Comparison of ENCODE assay signal across 17 mouse cellular contexts in the genomic region with DNA sequence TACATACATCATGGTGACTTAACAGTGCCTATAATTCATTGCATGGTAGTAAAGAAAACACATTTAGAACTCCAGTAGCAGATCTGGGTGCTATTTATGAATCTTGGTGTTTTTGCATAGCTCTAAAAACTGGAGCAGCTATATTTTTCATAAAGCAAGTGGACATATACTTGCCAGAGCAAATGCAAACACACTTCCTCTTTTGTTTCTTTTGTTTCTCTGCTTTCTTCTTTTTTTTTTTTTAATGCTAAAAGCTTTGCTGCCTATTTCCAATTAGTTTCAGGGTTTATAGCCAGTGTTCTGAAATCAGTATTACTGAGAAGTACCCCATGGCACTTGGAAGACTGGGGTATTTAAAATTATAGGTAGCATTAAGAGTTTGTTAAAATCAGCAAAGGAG. TPM values are rescaled to one million over a fixed set of nuclear protein-coding genes. Genes with fewer than 3 reads are reported as not detected.
DNase-seq lines count a peak whose midpoint lies in the region; ATAC-seq and TF ChIP-seq lines count a peak whose summit lies in the region.
"Had no signal": no experiment of that assay in that cellular context is flagged by ENCODE, and none has a peak within 500 bp of the region (broad histone marks: within the 10 kb centered on the region; RNA-seq: fewer than 3 reads in every experiment).

No protein-coding gene starts in this region.

- H3K4me2 ChIP-seq in forebrain, embryonic 13.5 days: peak overlapping the region; percentile 55
- H3K4me2 ChIP-seq in hindbrain, embryonic 16.5 days (ENCODE audit: low read length): peak overlapping the region; percentile 50
- H3K4me2 ChIP-seq in midbrain, postnatal 0 days (ENCODE audit: low read depth, low read length, poor library complexity, severe bottlenecking): peak overlapping the region; percentile 35

- TF ChIP-seq POLR2A in cortical plate, adult 2 months (IDR thresholded peaks at IDR 0.05; ENCODE audit: extremely low read depth, insufficient read depth, low read length): no peak

- H3K27me3 ChIP-seq in forebrain, embryonic 13.5 days: no peaks in the 10 kb centered on the region
- no peaks in the 10 kb centered on the region for H3K27me3 ChIP-seq in hindbrain, embryonic 16.5 days (replicated peaks; ENCODE audit: control insufficient read depth, insufficient read depth, low read length)
- H3K27me3 ChIP-seq in midbrain, postnatal 0 days (ENCODE audit: insufficient read depth, low read length): no peaks in the 10 kb centered on the region
- H3K27me3 ChIP-seq: embryonic facial prominence, embryonic 12.5 days had no signal

- no peaks in the 10 kb centered on the region for H3K4me1 ChIP-seq in cortical plate, adult 2 months (ENCODE audit: control insufficient read depth, insufficient read depth, low read length)
- H3K4me1 ChIP-seq in forebrain, embryonic 13.5 days: no peaks in the 10 kb centered on the region
- no peaks in the 10 kb centered on the region for H3K4me1 ChIP-seq in hindbrain, embryonic 16.5 days (ENCODE audit: control insufficient read depth, insufficient read depth, low read depth, low read length)
- H3K4me1 ChIP-seq in midbrain, postnatal 0 days (ENCODE audit: insufficient read depth, low read length): no peaks in the 10 kb centered on the region
- H3K4me1 ChIP-seq: embryonic facial prominence, embryonic 12.5 days had no signal

- no peak for DNase-seq in midbrain, postnatal 0 days (ENCODE audit: low spot score)
- no peak for DNase-seq in left cerebral cortex, postnatal 25 days (ENCODE audit: low spot score in 2 of 2)
- DNase-seq in lung, postnatal 10 days: no peak
- DNase-seq in urinary bladder, postnatal 14 days (ENCODE audit: low spot score): no peak
- DNase-seq in kidney, postnatal 4 days: no peak
- DNase-seq: adrenal gland, postnatal 25 days; cerebellum, postnatal 25 days; gastrocnemius, adult 2 months; heart, adult 11 months; kidney, adult 9 months; liver; lung, adult 2 months had no signal

- no peak for ATAC-seq in forebrain, embryonic 13.5 days
- ATAC-seq in hindbrain, embryonic 16.5 days: no peak
- ATAC-seq in midbrain, postnatal 0 days (ENCODE audit: low FRiP score): no peak

- H3K9ac ChIP-seq in forebrain, embryonic 13.5 days: peak overlapping the region; percentile 30; the same call in 1 of the 2 replicates
- H3K9ac ChIP-seq in hindbrain, embryonic 16.5 days (ENCODE audit: low read depth, low read length): no peak overlapping the region
- H3K9ac ChIP-seq in midbrain, postnatal 0 days (replicated peaks; ENCODE audit: low read length, poor library complexity, severe bottlenecking): no peak overlapping the region
- H3K9ac ChIP-seq: embryonic facial prominence, embryonic 12.5 days had no signal

- H3K4me3 ChIP-seq in cortical plate, adult 2 months (ENCODE audit: insufficient read depth, low read length): peak overlapping the region; percentile 20; the same call in 1 of the 2 replicates
- peak overlapping the region; percentile 28 for H3K4me3 ChIP-seq in forebrain, embryonic 13.5 days
- H3K4me3 ChIP-seq in hindbrain, embryonic 16.5 days (ENCODE audit: low read length): peak overlapping the region; percentile 20
- H3K4me3 ChIP-seq in midbrain, postnatal 0 days (ENCODE audit: low read depth, low read length): peak overlapping the region; percentile 28
- H3K4me3 ChIP-seq: embryonic facial prominence, embryonic 12.5 days; gastrocnemius, adult 2 months had no signal

- no peak overlapping the region for H3K27ac ChIP-seq in cortical plate, adult 2 months (ENCODE audit: insufficient read depth, low read length)
- no peak overlapping the region for H3K27ac ChIP-seq in forebrain, embryonic 13.5 days
- H3K27ac ChIP-seq in hindbrain, embryonic 16.5 days (ENCODE audit: low read depth, low read length): no peak overlapping the region
- no peak overlapping the region for H3K27ac ChIP-seq in midbrain, postnatal 0 days (ENCODE audit: low read depth, low read length)
- H3K27ac ChIP-seq: embryonic facial prominence, embryonic 12.5 days; gastrocnemius, adult 2 months; macrophage had no signal

- H3K9me3 ChIP-seq in forebrain, embryonic 13.5 days (replicated peaks): no peaks in the 10 kb centered on the region
- H3K9me3 ChIP-seq in hindbrain, embryonic 16.5 days (ENCODE audit: control insufficient read depth, low read length): no peaks in the 10 kb centered on the region
- no peaks in the 10 kb centered on the region for H3K9me3 ChIP-seq in midbrain, postnatal 0 days (ENCODE audit: low read length)
- H3K9me3 ChIP-seq: embryonic facial prominence, embryonic 12.5 days had no signal

- no peaks in the 10 kb centered on the region for H3K36me3 ChIP-seq in forebrain, embryonic 13.5 days (ENCODE audit: poor library complexity, severe bottlenecking)
- H3K36me3 ChIP-seq in hindbrain, embryonic 16.5 days (ENCODE audit: control insufficient read depth, insufficient read depth, low read length): no peaks in the 10 kb centered on the region
- no peaks in the 10 kb centered on the region for H3K36me3 ChIP-seq in midbrain, postnatal 0 days (ENCODE audit: insufficient read depth, low read length)
- H3K36me3 ChIP-seq: embryonic facial prominence, embryonic 12.5 days had no signal

- intact Hi-C loops in left cerebral cortex, postnatal 25 days (cut with DNase I): no loop called here

- no peak for TF ChIP-seq CTCF in cortical plate, adult 2 months (IDR thresholded peaks at IDR 0.05; ENCODE audit: extremely low read depth, insufficient read depth, low read length)
- no peak for TF ChIP-seq CTCF in midbrain, postnatal 0 days (IDR thresholded peaks at IDR 0.05)

RNA-seq across cellular contexts. Expression of a gene that starts 2.6 kb away (rescaled TPM):
- 11.8 and 12.9 TPM in 2 replicates for polyA plus RNA-seq in cortical plate, adult 2 months (2012; rRNA removed)
- 99.4 and 102 TPM in 2 replicates for polyA plus RNA-seq in forebrain, embryonic 13.5 days (2015; fragmentation: Nextera tagmentation; extraction: Ambion mirVana)
- 47.0 and 57.8 TPM in 2 replicates for polyA plus RNA-seq in hindbrain, embryonic 16.5 days (2015; fragmentation: Nextera tagmentation; extraction: Ambion mirVana)
- 44.9 and 45.3 TPM in 2 replicates for total RNA-seq in midbrain, postnatal 0 days (2014; rRNA removed)
- 37.1 and 40.6 TPM in 2 replicates for polyA plus RNA-seq in midbrain, postnatal 0 days (2015; fragmentation: Nextera tagmentation; extraction: Ambion mirVana)
- total RNA-seq in left cerebral cortex, postnatal 25 days (2021): 10 to 100 TPM; 17.2 to 17.4 TPM
